Mouse (Mus musculus): ENCODE results near the gene Olfr328.

DNA sequence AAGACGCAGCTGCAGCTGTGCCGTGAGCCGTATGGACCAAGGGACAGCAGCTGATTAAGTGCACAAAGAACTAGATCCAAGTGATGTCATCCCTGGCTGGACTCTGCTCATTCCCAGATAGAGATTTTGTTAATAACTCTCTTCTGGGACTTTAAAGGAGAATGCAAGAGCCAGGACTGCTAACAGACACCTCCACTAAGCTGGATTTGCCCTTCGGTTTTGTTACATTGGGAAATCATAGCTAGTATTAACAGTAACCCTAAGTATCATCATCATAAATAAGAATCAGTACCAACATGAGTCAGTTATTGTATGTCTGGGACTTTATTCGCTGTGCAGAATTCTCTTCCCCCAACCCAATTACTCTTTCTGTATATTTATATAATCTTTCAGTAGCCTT lies 9.1 kb downstream of the Olfr328 start, which contains the start of gene Olfr329-ps:
- no peak for TF ChIP-seq TAL1 (IDR thresholded peaks at IDR 0.05; ENCODE audit: low read length)
- no peak for TF ChIP-seq GATA1 (IDR thresholded peaks at IDR 0.05; ENCODE audit: low read length)

Measured in erythroblast, embryonic 14.5 days (primary cell).